Mouse (Mus musculus) kidney, postnatal 0 days (tissue): ENCODE measurements around the gene Srp9. TPM values are rescaled to one million over a fixed set of nuclear protein-coding genes. Genes with fewer than 3 reads are reported as not detected.
A peak's percentile ranks its signal among the peaks of the same experiment; 100 is the strongest.

ENCODE experiments used
- ATAC-seq: fragments of 200-750 bp; cut with Nextera tagmentation; replicated peaks from 2 replicates; pipeline ENCODE4 v1.8.0; 2017; ENCODE audit warnings: low read depth, moderate number of reproducible peaks, moderate TSS enrichment, moderate library complexity; ENCODE audit not compliant: low FRiP score
- DNase-seq: peaks from one replicate; pipeline ENCODE4 v3.0.0-alpha.2; 2016; ENCODE audit warnings: low spot score
- H3K27ac ChIP-seq: fragments of 300-500 bp; sonication (generic); 2 replicates; pipeline ENCODE4 v1.5.1; 2014; ENCODE audit warnings: mild to moderate bottlenecking
- H3K27me3 ChIP-seq: fragments of 300-500 bp; sonication (generic); 2 replicates; pipeline ENCODE4 v1.6.1; 2014; ENCODE audit warnings: low read length, mixed read lengths; ENCODE audit not compliant: insufficient read depth
- H3K36me3 ChIP-seq: fragments of 300-500 bp; sonication (generic); 2 replicates; pipeline ENCODE4 v1.6.1; 2014; ENCODE audit warnings: low read length, mixed read lengths; ENCODE audit not compliant: insufficient read depth
- H3K4me1 ChIP-seq: fragments of 300-500 bp; sonication (generic); replicated peaks from 2 replicates; pipeline ENCODE4 v1.6.1; 2014; ENCODE audit warnings: antibody characterized with exemption, low read length, mixed read lengths; ENCODE audit not compliant: insufficient read depth
- H3K4me2 ChIP-seq: fragments of 300-500 bp; sonication (generic); 2 replicates; pipeline ENCODE4 v1.6.1; 2014; ENCODE audit warnings: mild to moderate bottlenecking, low read length, moderate library complexity, mixed read lengths
- H3K4me3 ChIP-seq: fragments of 300-500 bp; sonication (generic); replicated peaks from 2 replicates; pipeline ENCODE4 v1.5.1; 2014; ENCODE audit warnings: low read depth, low read length
- H3K9ac ChIP-seq: fragments of 300-500 bp; sonication (generic); 2 replicates; pipeline ENCODE4 v1.6.1; 2014; ENCODE audit warnings: low read depth, low read length
- H3K9me3 ChIP-seq: fragments of 300-500 bp; sonication (generic); replicated peaks from 2 replicates; pipeline ENCODE4 v1.6.1; 2016; ENCODE audit warnings: low read length, inconsistent platforms, mixed read lengths
- CTCF ChIP-seq: IDR thresholded peaks from 2 replicates; pipeline ENCODE4 v1.5.1; 2016; ENCODE audit warnings: antibody characterized with exemption, low read depth, mild to moderate bottlenecking, moderate library complexity
- WGBS: fragments of 180-500 bp; shearing (Covaris S2); extraction: QIAGEN DNeasy Blood & Tissue Kit; methylation state at CpG from one replicate; pipeline ENCODE4 v1.1.7; 2014; 5-methylcytosine and 5-hydroxymethylcytosine counted together
- polyA plus RNA-seq: library from polyadenylated mRNA; unstranded; fragments of >200 nt; fragmentation: Nextera tagmentation; extraction: Ambion mirVana; gene quantifications from 2 replicates; pipeline ENCODE4 v1.2.1, GENCODE M21; 2015

The Srp9 gene
- polyA plus RNA-seq, 1 experiment from 2014 or later, result 225 TPM

GRCm38 (mm10) chr1:182110708-182111385 is 13.7 kb upstream of the Srp9 start:
- H3K4me3 ChIP-seq, result no peak overlapping the region
- no peak overlapping the region for H3K9ac ChIP-seq
- TF ChIP-seq CTCF, result no peak
- ATAC-seq, result no peak
- no peaks in the 10 kb centered on the region for H3K27me3 ChIP-seq
- H3K9me3 ChIP-seq, result no peaks in the 10 kb centered on the region
- H3K4me2 ChIP-seq, result no peak overlapping the region
- 70% methylated on average over 15 of the region's 15 CpGs for WGBS
- H3K4me1 ChIP-seq, result peaks cover 9% of the 10 kb centered on the region; the same call in 1 of the 2 replicates
- no peak overlapping the region for H3K27ac ChIP-seq
- DNase-seq, result no peak
- no peaks in the 10 kb centered on the region for H3K36me3 ChIP-seq

GRCm38 (mm10) chr1:182111386-182112317 is 12.9 kb upstream of the Srp9 start:
- no peaks in the 10 kb centered on the region for H3K27me3 ChIP-seq
- H3K9ac ChIP-seq, result no peak overlapping the region
- no peak overlapping the region for H3K27ac ChIP-seq
- DNase-seq (no peak), ATAC-seq (no peak; the same call in 1 of the 2 replicates)
- H3K4me2 ChIP-seq, result no peak overlapping the region
- WGBS, result 70% methylated on average over 14 of the region's 14 CpGs
- no peak overlapping the region for H3K4me3 ChIP-seq
- H3K9me3 ChIP-seq, result no peaks in the 10 kb centered on the region
- no peak for TF ChIP-seq CTCF
- no peaks in the 10 kb centered on the region for H3K36me3 ChIP-seq
- H3K4me1 ChIP-seq, result peaks cover 9% of the 10 kb centered on the region; the same call in 1 of the 2 replicates

- H3K27me3 ChIP-seq, result no peaks in the 10 kb centered on the region
- DNase-seq, result no peak
- TF ChIP-seq CTCF, result no peak
- H3K4me3 ChIP-seq, result no peak overlapping the region
- no peak overlapping the region for H3K27ac ChIP-seq
- no peak overlapping the region for H3K9ac ChIP-seq
- no peaks in the 10 kb centered on the region for H3K9me3 ChIP-seq
- H3K4me2 ChIP-seq, result no peak overlapping the region
- no peak for ATAC-seq
- peaks cover 9% of the 10 kb centered on the region; the same call in 1 of the 2 replicates for H3K4me1 ChIP-seq
- H3K36me3 ChIP-seq, result no peaks in the 10 kb centered on the region
- WGBS, result 89% methylated on average over 15 of the region's 15 CpGs
Measured at GRCm38 (mm10) chr1:182112385-182112784, 12.2 kb upstream of the Srp9 start.

- Histone ChIP-seq H3K4me1 (peaks cover 9% of the 10 kb centered on the region; the same call in 1 of the 2 replicates), H3K4me2 (no peak overlapping the region), H3K9ac (no peak overlapping the region), H3K4me3 (no peak overlapping the region), H3K9me3 (no peaks in the 10 kb centered on the region), H3K27me3 (no peaks in the 10 kb centered on the region), H3K36me3 (no peaks in the 10 kb centered on the region), H3K27ac (no peak overlapping the region)
- WGBS, result 87% methylated on average over 11 of the region's 11 CpGs
- DNase-seq, result no peak
- TF ChIP-seq CTCF, result no peak
- peak; percentile 18; the same call in 1 of the 2 replicates for ATAC-seq
Measured at GRCm38 (mm10) chr1:182113131-182113530, 11.4 kb upstream of the Srp9 start.

GRCm38 (mm10) chr1:182113587-182114500 is 10.7 kb upstream of the Srp9 start:
- DNase-seq, result peak; percentile 66
- TF ChIP-seq CTCF, result no peak

More at GRCm38 (mm10) chr1:182113587-182114500, 10.7 kb upstream of the Srp9 start:
- Histone ChIP-seq H3K4me2 (no peak overlapping the region; the same call in 1 of the 2 replicates), H3K4me1 (peaks cover 9% of the 10 kb centered on the region; the same call in 1 of the 2 replicates), H3K27ac (no peak overlapping the region), H3K9me3 (no peaks in the 10 kb centered on the region), H3K4me3 (no peak overlapping the region), H3K9ac (no peak overlapping the region), H3K36me3 (no peaks in the 10 kb centered on the region), H3K27me3 (no peaks in the 10 kb centered on the region)
- ATAC-seq, result peak; percentile 45
- 26% methylated on average over 19 of the region's 19 CpGs for WGBS
